Mouse (Mus musculus) neural tube, embryonic 11.5 days (tissue): Measurements from ENCODE around the gene 1700017B05Rik. TPM values are rescaled to one million over a fixed set of nuclear protein-coding genes. Genes with fewer than 3 reads are reported as not detected.
A peak's percentile ranks its signal among the peaks of the same experiment; 100 is the strongest.
"Not testable (repeated sequence)": the region's sequence is repeated elsewhere in the genome, so short reads cannot be mapped to it uniquely, and the experiment has no call there.

Experiments
- ATAC-seq: fragments of 200-750 bp; cut with Nextera tagmentation; 2 replicates; pipeline ENCODE4 v1.8.0; 2017; ENCODE audit warnings: moderate number of reproducible peaks, mild to moderate bottlenecking, moderate TSS enrichment, moderate library complexity; ENCODE audit not compliant: insufficient read depth, low FRiP score, low TSS enrichment
- DNase-seq: peaks from one replicate; pipeline ENCODE4 v3.0.0-alpha.2; 2015; ENCODE audit warnings: low spot score
- H3K27ac ChIP-seq: fragments of 300-500 bp; sonication (generic); 2 replicates; pipeline ENCODE4 v1.5.1; 2014; ENCODE audit warnings: low read depth, mild to moderate bottlenecking, low read length
- H3K27me3 ChIP-seq: fragments of 300-500 bp; sonication (generic); 2 replicates; pipeline ENCODE4 v1.6.1; 2014; ENCODE audit warnings: mild to moderate bottlenecking, low read length, mixed read lengths; ENCODE audit not compliant: control insufficient read depth, insufficient read depth
- H3K36me3 ChIP-seq: fragments of 300-500 bp; sonication (generic); 2 replicates; pipeline ENCODE4 v1.6.1; 2014; ENCODE audit warnings: mild to moderate bottlenecking, low read length, moderate library complexity, mixed read lengths; ENCODE audit not compliant: control insufficient read depth, insufficient read depth
- H3K4me1 ChIP-seq: fragments of 300-500 bp; sonication (generic); 2 replicates; pipeline ENCODE4 v1.6.1; 2014; ENCODE audit warnings: low read length, mixed read lengths; ENCODE audit not compliant: control insufficient read depth, insufficient read depth
- H3K4me2 ChIP-seq: fragments of 300-500 bp; sonication (generic); 2 replicates; pipeline ENCODE4 v1.6.1; 2014; ENCODE audit warnings: low read depth, mild to moderate bottlenecking, moderate library complexity
- H3K4me3 ChIP-seq: fragments of 300-500 bp; sonication (generic); 2 replicates; pipeline ENCODE4 v1.5.1; 2014; ENCODE audit warnings: low read depth, low read length
- H3K9ac ChIP-seq: fragments of 300-500 bp; sonication (generic); 2 replicates; pipeline ENCODE4 v1.6.1; 2014; ENCODE audit warnings: mild to moderate bottlenecking, low read length
- H3K9me3 ChIP-seq: fragments of 300-500 bp; sonication (generic); 2 replicates; pipeline ENCODE4 v1.6.1; 2016; ENCODE audit warnings: low read length; ENCODE audit not compliant: control insufficient read depth
- WGBS: fragments of 180-500 bp; shearing (Covaris S2); extraction: QIAGEN DNeasy Blood & Tissue Kit; methylation state at CpG from one replicate; pipeline ENCODE4 v1.1.7; 2014; 5-methylcytosine and 5-hydroxymethylcytosine counted together
- polyA plus RNA-seq: library from polyadenylated mRNA; unstranded; fragments of >200 nt; fragmentation: Nextera tagmentation; extraction: Ambion mirVana; gene quantifications from 2 replicates; pipeline ENCODE4 v1.2.1, GENCODE M21; 2014

Gene 1700017B05Rik
- polyA plus RNA-seq, 1 experiment from 2014 or later, result 11.3 TPM

DNA sequence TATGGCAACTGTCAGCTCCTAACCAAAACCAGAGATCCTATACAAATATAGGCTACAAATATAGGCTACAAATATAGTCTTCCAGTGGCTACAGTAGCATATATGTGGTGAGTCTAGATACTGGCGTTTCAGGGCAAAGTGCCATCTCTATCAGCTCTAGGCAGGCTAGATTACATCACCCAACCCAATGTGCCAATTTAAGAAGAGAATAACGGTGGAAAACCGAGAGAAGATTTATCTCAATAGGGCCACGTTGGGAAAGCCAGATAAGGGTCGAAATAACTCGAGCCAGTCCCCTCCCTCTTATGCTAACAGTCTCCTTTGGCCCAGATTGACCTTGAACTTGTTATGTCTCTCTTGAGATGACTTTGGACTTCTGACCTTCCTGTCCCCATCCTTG, 29.3 kb downstream of the 1700017B05Rik start:
- Histone ChIP-seq H3K4me2 (no peak overlapping the region), H3K9ac (no peak overlapping the region), H3K27ac (no peak overlapping the region), H3K36me3 (no peaks in the 10 kb centered on the region), H3K9me3 (no peaks in the 10 kb centered on the region), H3K27me3 (no peaks in the 10 kb centered on the region), H3K4me3 (no peak overlapping the region), H3K4me1 (no peaks in the 10 kb centered on the region)
- WGBS, result 88% methylated on average over 6 of the region's 6 CpGs
- ATAC-seq (no peak), DNase-seq (no peak)

- ATAC-seq (no peak), DNase-seq (no peak)
- no peaks in the 10 kb centered on the region for H3K27me3 ChIP-seq
- no peak overlapping the region for H3K9ac ChIP-seq
- H3K36me3 ChIP-seq, result no peaks in the 10 kb centered on the region
- H3K4me2 ChIP-seq, result no peak overlapping the region
- no peaks in the 10 kb centered on the region for H3K4me1 ChIP-seq
- no peak overlapping the region for H3K27ac ChIP-seq
- H3K4me3 ChIP-seq, result no peak overlapping the region
- WGBS, result 95% methylated on average over 5 of the region's 5 CpGs
- H3K9me3 ChIP-seq, result no peaks in the 10 kb centered on the region
These were observed 30.0 kb downstream of the 1700017B05Rik start for GRCm38 (mm10) chr9:57232341-57232940.

DNA sequence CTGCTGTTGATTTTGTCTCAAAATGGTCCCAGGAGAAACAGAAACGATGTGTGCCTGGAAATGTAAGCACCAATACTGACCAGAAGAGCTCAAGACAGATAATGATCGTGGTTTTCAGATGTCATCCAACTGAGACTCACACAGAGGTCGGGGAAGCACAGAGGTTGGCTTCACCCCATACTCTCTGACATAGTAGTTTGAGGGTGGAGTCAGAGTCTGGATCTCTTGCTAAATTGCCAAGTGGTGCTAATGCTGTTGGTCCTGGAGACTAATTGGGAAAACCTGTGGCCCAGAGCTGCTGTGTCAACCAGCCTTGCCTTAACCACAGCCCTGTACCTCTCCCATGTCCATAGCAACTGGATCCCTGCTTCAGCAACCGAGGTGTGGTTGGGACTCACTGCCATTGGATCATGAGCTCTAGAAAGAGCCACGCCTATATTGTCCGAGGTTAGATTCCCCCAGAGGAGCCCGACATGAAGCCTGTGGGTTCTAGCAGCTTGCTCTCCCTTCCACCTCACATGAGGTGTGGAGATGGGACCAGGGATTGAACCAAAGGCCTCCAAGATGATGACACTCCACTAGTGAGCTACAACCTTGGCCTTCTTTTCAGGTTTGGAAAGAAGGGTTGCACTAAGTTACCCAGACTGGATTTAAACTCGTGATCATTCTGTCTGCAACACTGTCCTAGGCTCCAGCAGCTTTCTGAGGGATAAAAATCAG, 30.7 kb downstream of the 1700017B05Rik start:
- no peaks in the 10 kb centered on the region for H3K9me3 ChIP-seq
- no peak overlapping the region for H3K4me2 ChIP-seq
- no peak overlapping the region for H3K9ac ChIP-seq
- no peak overlapping the region for H3K4me3 ChIP-seq
- ATAC-seq (no peak), DNase-seq (no peak)
- H3K4me1 ChIP-seq, result no peaks in the 10 kb centered on the region
- WGBS, result 76% methylated on average over 8 of the region's 8 CpGs
- H3K36me3 ChIP-seq, result no peaks in the 10 kb centered on the region
- H3K27me3 ChIP-seq, result no peaks in the 10 kb centered on the region
- H3K27ac ChIP-seq, result no peak overlapping the region

DNA sequence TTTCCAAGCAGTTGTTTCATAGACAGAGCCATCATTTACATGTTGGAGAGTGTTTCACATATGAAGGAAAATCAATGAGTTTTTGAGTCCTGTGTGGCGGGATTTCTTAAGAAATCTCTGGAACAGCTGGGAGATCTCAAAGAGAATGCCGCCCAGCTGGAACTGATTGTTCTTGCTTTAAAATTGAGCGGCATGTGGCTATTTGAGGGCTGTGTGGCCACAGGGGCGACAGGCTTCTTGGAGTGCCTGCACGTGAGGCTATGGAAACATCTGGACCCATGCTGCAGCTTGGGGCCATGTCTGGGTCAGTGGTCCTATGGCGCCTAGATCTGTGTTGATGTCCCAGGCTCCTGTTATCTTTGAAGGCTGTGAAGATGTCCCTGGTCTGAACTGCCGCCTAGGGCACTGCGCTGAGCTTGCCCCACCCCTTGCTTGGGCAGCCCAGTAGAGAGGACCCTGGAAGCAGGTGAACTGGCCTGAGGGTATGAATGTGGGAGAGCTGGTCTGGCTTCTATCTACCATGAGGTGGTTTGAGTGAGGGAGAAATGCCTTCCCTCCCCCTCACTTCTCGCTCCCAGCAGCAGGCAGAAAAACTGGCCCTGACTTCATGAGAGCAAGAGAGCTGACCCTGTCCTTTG, 32.1 kb downstream of the 1700017B05Rik start:
- ATAC-seq (no peak), DNase-seq (peak; percentile 17)
- WGBS, result 68% methylated on average over 9 of the region's 9 CpGs
- Histone ChIP-seq H3K4me1 (no peaks in the 10 kb centered on the region), H3K9ac (no peak overlapping the region), H3K27ac (no peak overlapping the region), H3K4me3 (no peak overlapping the region), H3K9me3 (no peaks in the 10 kb centered on the region), H3K36me3 (no peaks in the 10 kb centered on the region), H3K27me3 (no peaks in the 10 kb centered on the region), H3K4me2 (no peak overlapping the region)

- ATAC-seq, result no peak
- Histone ChIP-seq H3K9me3 (no peaks in the 10 kb centered on the region), H3K4me1 (no peaks in the 10 kb centered on the region), H3K27ac (no peak overlapping the region), H3K4me3 (no peak overlapping the region), H3K27me3 (no peaks in the 10 kb centered on the region), H3K4me2 (no peak overlapping the region), H3K36me3 (no peaks in the 10 kb centered on the region), H3K9ac (no peak overlapping the region)
- whole genome bisulfite sequencing, result 74% methylated on average over 4 of the region's 4 CpGs
- DNase-seq, result no peak
These were observed 32.7 kb downstream of the 1700017B05Rik start for GRCm38 (mm10) chr9:57229726-57230125.

- ATAC-seq (no peak), DNase-seq (no peak)
- WGBS, result 70% methylated on average over 4 of the region's 4 CpGs
- no peaks in the 10 kb centered on the region for H3K9me3 ChIP-seq
- no peak overlapping the region for H3K4me2 ChIP-seq
- H3K9ac ChIP-seq, result no peak overlapping the region
- no peaks in the 10 kb centered on the region for H3K27me3 ChIP-seq
- H3K4me3 ChIP-seq, result no peak overlapping the region
- no peaks in the 10 kb centered on the region for H3K36me3 ChIP-seq
- H3K4me1 ChIP-seq, result no peaks in the 10 kb centered on the region
- H3K27ac ChIP-seq, result no peak overlapping the region
These were observed 34.2 kb downstream of the 1700017B05Rik start for GRCm38 (mm10) chr9:57228186-57228585.

DNA sequence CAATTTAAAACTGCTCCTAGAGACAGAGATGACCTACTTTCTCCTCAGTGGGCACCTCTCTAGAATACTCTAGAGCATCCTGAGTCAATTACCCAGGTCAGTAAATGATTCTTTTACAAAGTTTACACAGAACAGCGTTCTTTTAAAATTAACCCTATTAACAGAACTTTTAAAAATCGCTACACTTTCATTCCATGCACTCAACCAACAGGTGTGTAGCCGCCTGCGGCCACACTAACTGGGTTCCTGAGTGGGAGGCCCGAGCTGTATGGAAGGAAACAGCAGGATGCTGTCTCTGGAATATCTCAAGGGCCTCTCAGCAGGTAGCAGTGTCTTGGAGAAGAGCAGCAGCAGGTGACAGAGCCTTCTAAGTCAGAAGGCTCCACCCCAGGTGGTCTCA, 35.2 kb downstream of the 1700017B05Rik start:
- no peaks in the 10 kb centered on the region for H3K9me3 ChIP-seq
- H3K36me3 ChIP-seq, result no peaks in the 10 kb centered on the region
- ATAC-seq, result no peak
- DNase-seq, result no peak
- no peak overlapping the region for H3K4me3 ChIP-seq
- H3K27ac ChIP-seq, result no peak overlapping the region
- no peaks in the 10 kb centered on the region for H3K27me3 ChIP-seq
- H3K9ac ChIP-seq, result no peak overlapping the region
- no peaks in the 10 kb centered on the region for H3K4me1 ChIP-seq
- 71% methylated on average over 5 of the region's 5 CpGs for WGBS
- H3K4me2 ChIP-seq, result no peak overlapping the region

DNA sequence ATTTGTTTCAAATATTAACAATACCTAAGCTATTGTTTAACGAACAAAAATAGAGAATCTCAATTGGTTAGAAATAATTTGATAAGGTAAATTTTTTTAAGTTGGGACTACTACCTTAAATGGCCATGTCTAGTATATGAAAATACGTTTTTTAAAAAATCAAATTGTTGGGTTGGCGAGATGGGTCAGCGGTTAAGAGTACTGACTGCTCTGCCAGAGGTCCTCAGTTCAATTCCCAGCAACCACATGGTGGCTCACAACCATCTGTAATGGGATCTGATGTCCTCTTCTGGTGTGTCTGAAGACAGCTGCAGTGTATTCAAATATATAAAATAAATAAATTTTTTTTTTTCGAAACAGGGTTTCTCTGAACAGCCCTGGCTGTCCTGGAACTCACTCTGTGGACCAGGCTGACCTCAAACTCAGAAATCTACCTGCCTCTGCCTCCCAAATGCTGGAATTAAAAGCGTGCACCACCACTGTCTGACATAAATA, 35.7 kb downstream of the 1700017B05Rik start:
- not testable (repeated sequence) for H3K9me3 ChIP-seq, H3K4me1 ChIP-seq, H3K4me3 ChIP-seq, ATAC-seq, H3K36me3 ChIP-seq, H3K4me2 ChIP-seq, H3K27me3 ChIP-seq, H3K27ac ChIP-seq, DNase-seq, H3K9ac ChIP-seq
- WGBS, result 88% methylated on average over 6 of the region's 6 CpGs
